Mouse (Mus musculus): ENCODE data around the gene Cep57l1.

Cep57l1 gene

GRCm38 (mm10) chr10:41735398-41735797, 74.3 kb downstream of the Cep57l1 start:
- DNase-seq, result no peak

- no peak for DNase-seq
Measured at GRCm38 (mm10) chr10:41733214-41733613, 76.5 kb downstream of the Cep57l1 start.

- DNase-seq, result no peak
Measured at GRCm38 (mm10) chr10:41731932-41732331, 77.7 kb downstream of the Cep57l1 start.

- no peak for DNase-seq
Measured at GRCm38 (mm10) chr10:41730746-41731145, 78.9 kb downstream of the Cep57l1 start.

- DNase-seq, result no peak
Measured at GRCm38 (mm10) chr10:41726215-41726614, 83.5 kb downstream of the Cep57l1 start.

- DNase-seq, result no peak
Measured at GRCm38 (mm10) chr10:41719587-41719986, 90.1 kb downstream of the Cep57l1 start.

- no peak for DNase-seq
Measured at GRCm38 (mm10) chr10:41716029-41716897, 93.4 kb downstream of the Cep57l1 start, which contains the start of gene Ccdc162. Ccdc162 (minus strand) TSS chr10:41716634.

GRCm38 (mm10) chr10:41715557-41715956, 94.1 kb downstream of the Cep57l1 start:
- DNase-seq, result no peak

- no peak for DNase-seq
Measured at GRCm38 (mm10) chr10:41711467-41711866, 98.2 kb downstream of the Cep57l1 start.

GRCm38 (mm10) chr10:41710773-41711172, 98.9 kb downstream of the Cep57l1 start:
- DNase-seq, result no peak

GRCm38 (mm10) chr10:41709341-41709740, 100.3 kb downstream of the Cep57l1 start:
- DNase-seq, result no peak

GRCm38 (mm10) chr10:41699669-41700068, 110.0 kb downstream of the Cep57l1 start:
- no peak for DNase-seq

GRCm38 (mm10) chr10:41697040-41697439, 112.6 kb downstream of the Cep57l1 start:
- DNase-seq, result no peak

- DNase-seq, result no peak
Measured at GRCm38 (mm10) chr10:41690978-41691377, 118.7 kb downstream of the Cep57l1 start.

- DNase-seq, result peak; percentile 53
Measured at GRCm38 (mm10) chr10:41689941-41690887, 119.5 kb downstream of the Cep57l1 start.

- DNase-seq, result no peak
Measured at GRCm38 (mm10) chr10:41684548-41684996, 125.1 kb downstream of the Cep57l1 start.

GRCm38 (mm10) chr10:41682546-41683393, 126.9 kb downstream of the Cep57l1 start:
- DNase-seq, result peak; percentile 83

GRCm38 (mm10) chr10:41678746-41679360, 130.8 kb downstream of the Cep57l1 start:
- peak; percentile 92 for DNase-seq

- no peak for DNase-seq
Measured at GRCm38 (mm10) chr10:41677396-41677795, 132.3 kb downstream of the Cep57l1 start.

GRCm38 (mm10) chr10:41676661-41677061, 133.0 kb downstream of the Cep57l1 start:
- no peak for DNase-seq

GRCm38 (mm10) chr10:41675842-41676571, 133.7 kb downstream of the Cep57l1 start:
- DNase-seq, result no peak
